Comparison of ENCODE assay signal across 20 mouse cellular contexts in the genomic region with DNA sequence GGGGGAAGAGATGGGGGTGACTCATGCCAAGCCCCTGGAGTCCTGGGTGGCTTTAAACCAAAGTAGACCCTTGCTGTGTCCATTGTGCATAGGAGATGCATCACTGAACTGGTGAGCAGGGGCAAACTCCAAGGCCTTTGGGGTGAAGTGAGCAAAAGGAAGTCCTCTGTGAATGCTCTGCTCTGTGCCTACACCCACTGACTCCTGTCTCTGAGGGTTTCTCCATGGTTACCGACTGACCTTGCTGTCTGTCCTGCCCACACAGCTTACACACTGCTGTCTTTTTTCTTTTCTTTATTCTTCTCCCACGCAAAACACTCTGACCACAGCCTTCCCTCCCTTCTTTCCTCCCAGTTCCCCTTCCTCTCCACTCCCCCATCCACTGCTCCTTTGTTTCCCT. TPM values are rescaled to one million over a fixed set of nuclear protein-coding genes. Genes with fewer than 3 reads are reported as not detected.
"Had no signal": no experiment of that assay in that cellular context is flagged by ENCODE, and none has a peak within 500 bp of the region (broad histone marks: within the 10 kb centered on the region; RNA-seq: fewer than 3 reads in every experiment).

No protein-coding gene starts in this region.

- DNase-seq: kidney, adult 8-10 months; kidney, postnatal 14 days; kidney, postnatal 4 days; liver; lung, adult 18-20 months; lung, postnatal 10 days; lung, postnatal 36 days; midbrain, embryonic 14.5 days; retina, postnatal 1 day; right cerebral cortex, postnatal 4 days; thymus, adult 2 months; thymus, postnatal 14 days; thymus, postnatal 4 days had no signal

RNA-seq across cellular contexts. Expression of gene Klrb1a, which starts 0.6 kb away (rescaled TPM):
- total RNA-seq: layer of hippocampus, adult 18-20 months; layer of hippocampus, postnatal 14 days; left cerebral cortex, adult 8-10 months; left cerebral cortex, postnatal 25 days; midbrain, postnatal 0 days had no signal

RNA-seq across cellular contexts. Expression of gene Clec2h, which starts 39.5 kb away (rescaled TPM):
- total RNA-seq: layer of hippocampus, adult 18-20 months; layer of hippocampus, postnatal 14 days; left cerebral cortex, adult 8-10 months; megakaryocyte progenitor cell, adult 5-6 weeks; megakaryocyte-erythroid progenitor cell, adult 5-6 weeks; midbrain, postnatal 0 days had no signal

RNA-seq across cellular contexts. Expression of gene A2ml1, which starts 41.3 kb away (rescaled TPM):
- total RNA-seq: megakaryocyte progenitor cell, adult 5-6 weeks; megakaryocyte-erythroid progenitor cell, adult 5-6 weeks had no signal
